Mouse (Mus musculus) hindbrain, embryonic 10.5 days (tissue): ENCODE data around the gene Ybx1. TPM values are rescaled to one million over a fixed set of nuclear protein-coding genes. Genes with fewer than 3 reads are reported as not detected.
"Not testable (repeated sequence)": the region's sequence is repeated elsewhere in the genome, so short reads cannot be mapped to it uniquely, and the experiment has no call there.

Experiments used
- DNase-seq: peaks from one replicate; pipeline ENCODE4 v3.0.0-alpha.2; 2017; ENCODE audit warnings: low spot score
- H3K27ac ChIP-seq: fragments of 300-500 bp; sonication (generic); 2 replicates; pipeline ENCODE4 v1.5.1; 2016; ENCODE audit warnings: mild to moderate bottlenecking, moderate library complexity
- H3K27me3 ChIP-seq: fragments of 300-500 bp; sonication (generic); 2 replicates; pipeline ENCODE4 v1.6.1; 2016; ENCODE audit warnings: mild to moderate bottlenecking; ENCODE audit not compliant: poor library complexity, insufficient read depth, severe bottlenecking
- H3K36me3 ChIP-seq: fragments of 300-500 bp; sonication (generic); 2 replicates; pipeline ENCODE4 v1.6.1; 2016; ENCODE audit warnings: mild to moderate bottlenecking, moderate library complexity
- H3K4me1 ChIP-seq: fragments of 300-500 bp; sonication (generic); replicated peaks from 2 replicates; pipeline ENCODE4 v1.6.1; 2016; ENCODE audit warnings: mild to moderate bottlenecking
- H3K4me3 ChIP-seq: fragments of 300-500 bp; sonication (generic); 2 replicates; pipeline ENCODE4 v1.5.1; 2016; ENCODE audit warnings: mild to moderate bottlenecking, moderate library complexity
- H3K9me3 ChIP-seq: fragments of 300-500 bp; sonication (generic); 2 replicates; pipeline ENCODE4 v1.6.1; 2016; ENCODE audit warnings: mild to moderate bottlenecking, moderate library complexity
- WGBS: fragments of 180-500 bp; shearing (Covaris S2); methylation state at CpG from one replicate; pipeline ENCODE4 v1.1.7; 2016; 5-methylcytosine and 5-hydroxymethylcytosine counted together
- polyA plus RNA-seq: library from polyadenylated mRNA; unstranded; fragments of >200 nt; fragmentation: Nextera tagmentation; extraction: Ambion mirVana; gene quantifications from 2 replicates; pipeline ENCODE4 v1.2.1, GENCODE M21; 2016

Ybx1 gene
- polyA plus RNA-seq, 1 experiment from 2014 or later, result 1,002 TPM

DNA sequence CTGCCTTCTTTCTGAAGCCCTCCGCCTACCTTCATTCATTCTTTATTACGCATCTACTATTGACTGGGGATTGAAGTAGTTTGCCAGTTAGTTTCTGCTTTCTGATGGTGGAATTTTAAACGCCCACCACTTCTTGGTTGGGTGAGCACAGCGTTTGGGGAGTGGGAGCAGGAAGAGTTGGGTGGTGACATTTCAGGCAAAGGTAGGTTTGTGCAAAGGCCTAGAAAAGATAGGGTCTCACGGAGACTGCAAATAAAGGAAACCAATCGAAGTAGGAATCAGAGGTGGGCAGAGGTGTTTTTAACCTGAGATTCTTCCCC lies 690 bp upstream of the Ybx1 start:
- Histone ChIP-seq H3K27me3 (no peaks in the 10 kb centered on the region), H3K4me1 (peaks cover 30% of the 10 kb centered on the region), H3K4me3 (peak overlapping the region; percentile 97), H3K27ac (peak overlapping the region; percentile 97), H3K9me3 (no peaks in the 10 kb centered on the region), H3K36me3 (peaks cover 26% of the 10 kb centered on the region)
- peak; percentile 8 for DNase-seq
- 10% methylated on average over 6 of the region's 6 CpGs for WGBS

GRCm38 (mm10) chr4:119293574-119294258 lies 688 bp downstream of the Ybx1 start:
- peaks cover 30% of the 10 kb centered on the region for H3K4me1 ChIP-seq
- H3K36me3 ChIP-seq, result peaks cover 37% of the 10 kb centered on the region
- H3K9me3 ChIP-seq, result no peaks in the 10 kb centered on the region
- DNase-seq, result peak; percentile 46
- peak overlapping the region; percentile 97 for H3K4me3 ChIP-seq
- WGBS, result under 1% methylated on average over 62 of the region's 80 CpGs
- H3K27ac ChIP-seq, result peak overlapping the region; percentile 97
- no peaks in the 10 kb centered on the region for H3K27me3 ChIP-seq

- Histone ChIP-seq H3K4me3 (peak overlapping the region; percentile 97), H3K36me3 (peaks cover 45% of the 10 kb centered on the region), H3K4me1 (peaks cover 30% of the 10 kb centered on the region), H3K27me3 (no peaks in the 10 kb centered on the region), H3K9me3 (no peaks in the 10 kb centered on the region), H3K27ac (peak overlapping the region; percentile 97)
- DNase-seq, result peak; percentile 45
- WGBS, result 3% methylated on average over 24 of the region's 24 CpGs
Observed at GRCm38 (mm10) chr4:119292771-119293573, 1.4 kb downstream of the Ybx1 start.

DNA sequence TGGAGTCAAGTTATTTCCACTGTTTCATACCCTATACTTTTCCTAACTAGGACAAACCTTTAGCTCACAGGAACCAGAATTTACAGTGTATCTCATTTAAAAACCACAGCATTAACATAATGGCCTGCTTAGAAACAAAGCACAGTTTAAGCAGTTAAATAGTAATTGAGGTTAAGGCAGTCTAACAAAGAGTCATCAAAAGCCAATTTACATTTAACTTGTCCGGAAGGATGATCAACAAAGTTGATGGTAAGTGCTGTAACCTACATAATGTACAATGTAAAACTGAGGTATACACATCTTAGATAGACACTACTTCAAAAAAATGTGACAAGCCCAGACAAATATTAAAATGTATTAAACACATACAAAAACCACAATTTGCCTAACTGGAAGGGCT lies 2.5 kb downstream of the Ybx1 start:
- Histone ChIP-seq H3K27ac (no peak overlapping the region), H3K4me1 (peaks cover 33% of the 10 kb centered on the region), H3K36me3 (peaks cover 55% of the 10 kb centered on the region), H3K9me3 (no peaks in the 10 kb centered on the region), H3K27me3 (no peaks in the 10 kb centered on the region), H3K4me3 (peak overlapping the region; percentile 97)
- no peak for DNase-seq
- 88% methylated on average over 1 of the region's 1 CpGs for WGBS

- Histone ChIP-seq H3K27ac (no peak overlapping the region), H3K27me3 (no peaks in the 10 kb centered on the region), H3K9me3 (no peaks in the 10 kb centered on the region), H3K4me1 (peaks cover 6% of the 10 kb centered on the region; the same call in 1 of the 2 replicates), H3K36me3 (peaks cover 95% of the 10 kb centered on the region), H3K4me3 (no peak overlapping the region)
- 93% methylated on average over 2 of the region's 2 CpGs for WGBS
- DNase-seq, result no peak
Observed at GRCm38 (mm10) chr4:119285336-119285735, 9.1 kb downstream of the Ybx1 start.

DNA sequence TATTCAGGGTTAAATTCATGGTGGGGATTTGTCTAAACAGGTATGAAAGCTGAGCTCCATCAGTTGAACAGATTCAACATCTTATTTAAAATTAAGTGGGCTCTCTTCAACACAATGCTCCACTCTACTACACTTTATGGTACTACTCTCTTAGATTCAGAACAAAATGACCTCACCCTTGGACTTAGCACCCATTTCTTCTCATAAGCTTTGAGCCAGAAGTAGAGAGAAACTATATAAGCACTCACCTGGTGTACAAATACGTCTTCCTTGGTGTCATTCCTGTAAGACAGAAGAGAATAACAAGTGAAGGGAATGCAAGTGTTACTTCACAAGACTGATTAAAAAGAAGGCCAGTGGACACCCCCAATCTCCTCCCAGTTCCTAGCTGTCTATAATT lies 9.5 kb downstream of the Ybx1 start:
- Histone ChIP-seq H3K36me3 (peaks cover 95% of the 10 kb centered on the region), H3K27me3 (no peaks in the 10 kb centered on the region), H3K4me3 (no peak overlapping the region), H3K4me1 (0 out of 2 replicates have a peak, but pooled peaks cover 3% of the 10 kb centered on the region), H3K9me3 (no peaks in the 10 kb centered on the region), H3K27ac (no peak overlapping the region)
- WGBS, result 96% methylated on average over 1 of the region's 1 CpGs
- no peak for DNase-seq

DNA sequence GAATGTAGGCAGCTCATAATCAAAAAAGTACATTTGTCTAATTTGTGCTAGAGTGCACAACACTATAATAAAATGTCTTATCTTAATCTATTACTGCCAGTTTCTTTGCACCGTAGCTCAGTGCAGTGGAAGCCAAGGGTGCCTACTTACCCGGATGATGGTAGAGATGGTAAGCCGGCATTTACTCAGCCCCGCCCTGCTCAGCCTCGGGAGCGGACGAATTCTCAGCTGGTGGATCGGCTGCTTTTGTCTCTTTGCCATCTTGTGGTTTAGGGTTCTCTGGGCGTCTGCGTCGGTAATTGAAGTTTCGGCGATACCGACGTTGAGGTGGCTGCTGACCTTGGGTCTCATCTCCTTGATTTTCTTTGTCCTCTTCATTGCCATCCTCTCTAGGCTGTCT lies 15.6 kb downstream of the Ybx1 start:
- 91% methylated on average over 15 of the region's 15 CpGs for WGBS
- peaks cover 99% of the 10 kb centered on the region for H3K36me3 ChIP-seq
- H3K27me3 ChIP-seq, H3K4me1 ChIP-seq, DNase-seq, H3K4me3 ChIP-seq, H3K27ac ChIP-seq, H3K9me3 ChIP-seq: not testable (repeated sequence)

- 77% methylated on average over 2 of the region's 2 CpGs for WGBS
- no peak overlapping the region for H3K4me3 ChIP-seq
- H3K9me3 ChIP-seq, result no peaks in the 10 kb centered on the region
- H3K4me1 ChIP-seq, result no peaks in the 10 kb centered on the region
- H3K36me3 ChIP-seq, result peaks cover 99% of the 10 kb centered on the region
- no peaks in the 10 kb centered on the region for H3K27me3 ChIP-seq
- DNase-seq, result no peak
- H3K27ac ChIP-seq, result no peak overlapping the region
Observed at GRCm38 (mm10) chr4:119275726-119276125, 18.7 kb downstream of the Ybx1 start.

GRCm38 (mm10) chr4:119275226-119275625 lies 19.2 kb downstream of the Ybx1 start:
- 85% methylated on average over 2 of the region's 2 CpGs for WGBS
- Histone ChIP-seq H3K27me3 (no peaks in the 10 kb centered on the region), H3K4me3 (no peak overlapping the region), H3K9me3 (no peaks in the 10 kb centered on the region), H3K27ac (no peak overlapping the region), H3K4me1 (no peaks in the 10 kb centered on the region), H3K36me3 (peaks cover 99% of the 10 kb centered on the region)
- no peak for DNase-seq

DNA sequence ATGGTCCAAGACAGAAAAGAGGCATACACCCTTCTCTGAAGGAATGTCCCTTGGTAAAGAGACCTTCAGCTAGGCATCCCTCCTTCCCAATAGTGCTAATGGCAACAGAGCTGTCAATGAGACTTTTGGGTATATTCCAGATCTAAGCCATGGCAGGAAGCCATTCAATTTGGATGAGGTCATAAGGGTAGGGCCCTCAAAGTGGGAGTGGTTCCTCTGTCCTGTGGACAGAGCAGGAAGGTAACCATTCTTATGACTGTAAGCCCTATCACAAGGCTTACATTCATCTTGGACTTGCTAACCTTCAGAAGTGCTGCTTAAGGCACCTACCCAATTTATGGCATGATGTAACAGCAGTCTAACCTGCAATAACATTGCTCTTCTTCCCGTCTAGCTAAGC lies 19.8 kb downstream of the Ybx1 start:
- Histone ChIP-seq H3K4me3 (no peak overlapping the region), H3K27me3 (no peaks in the 10 kb centered on the region), H3K4me1 (no peaks in the 10 kb centered on the region), H3K27ac (no peak overlapping the region), H3K36me3 (peaks cover 99% of the 10 kb centered on the region), H3K9me3 (no peaks in the 10 kb centered on the region)
- no peak for DNase-seq
- 89% methylated on average over 1 of the region's 1 CpGs for WGBS

DNA sequence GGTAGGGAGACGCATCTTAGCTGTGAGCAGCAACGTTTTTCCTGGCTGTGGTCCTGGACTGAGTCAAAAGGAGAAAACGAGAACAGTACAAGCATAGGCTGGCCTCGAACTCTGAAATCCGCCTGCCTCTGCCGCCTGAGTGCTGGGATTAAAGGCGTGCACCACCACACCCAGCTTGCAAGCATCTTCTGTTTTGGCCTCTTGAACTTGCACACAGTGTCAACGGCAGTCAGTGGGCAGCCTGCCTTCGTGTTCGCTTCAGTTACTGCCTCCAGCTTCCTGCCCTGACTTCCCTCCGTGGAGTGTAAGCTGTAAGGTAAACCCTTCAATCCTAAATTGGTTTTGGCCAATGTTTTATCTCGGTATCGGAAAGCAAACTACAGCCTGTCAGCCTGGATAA lies 27.8 kb downstream of the Ybx1 start:
- WGBS, result 80% methylated on average over 13 of the region's 13 CpGs
- H3K4me3 ChIP-seq, result no peak overlapping the region

DNA sequence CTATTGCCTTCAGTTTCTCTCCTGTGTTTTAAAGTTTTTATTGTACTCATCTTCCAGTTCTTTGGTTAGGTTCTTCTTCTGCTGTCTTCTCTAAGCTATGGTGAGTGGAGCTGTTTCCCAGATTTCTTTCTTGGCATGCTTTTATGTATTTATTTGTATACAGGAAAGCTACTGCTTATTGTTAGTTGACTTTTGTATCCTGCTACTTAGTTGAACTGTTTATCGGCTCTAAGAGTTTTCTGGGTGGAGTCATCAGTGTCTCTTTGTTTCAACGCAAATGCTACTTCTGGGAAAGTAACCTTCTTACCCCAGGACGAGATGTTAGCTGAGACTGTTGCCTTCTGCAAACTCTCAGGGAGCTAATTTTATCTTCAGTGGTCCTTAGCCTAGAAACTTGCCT lies 30.9 kb downstream of the Ybx1 start:
- no peak overlapping the region for H3K27ac ChIP-seq
- no peaks in the 10 kb centered on the region for H3K9me3 ChIP-seq
- H3K36me3 ChIP-seq, result no peaks in the 10 kb centered on the region
- 85% methylated on average over 3 of the region's 3 CpGs for WGBS
- peaks cover 15% of the 10 kb centered on the region; the same call in 1 of the 2 replicates for H3K4me1 ChIP-seq
- no peak overlapping the region for H3K4me3 ChIP-seq
- H3K27me3 ChIP-seq, result no peaks in the 10 kb centered on the region
- no peak for DNase-seq

More for the DNA sequence above, 27.8 kb downstream of the Ybx1 start:
- no peak overlapping the region for H3K27ac ChIP-seq
- no peak for DNase-seq
- H3K9me3 ChIP-seq, result no peaks in the 10 kb centered on the region
- H3K4me1 ChIP-seq, result no peaks in the 10 kb centered on the region
- peaks cover 27% of the 10 kb centered on the region for H3K36me3 ChIP-seq
- H3K27me3 ChIP-seq, result no peaks in the 10 kb centered on the region

- Histone ChIP-seq H3K27ac (no peak overlapping the region), H3K9me3 (no peaks in the 10 kb centered on the region), H3K4me3 (no peak overlapping the region), H3K27me3 (no peaks in the 10 kb centered on the region), H3K4me1 (peaks cover 15% of the 10 kb centered on the region; the same call in 1 of the 2 replicates), H3K36me3 (no peaks in the 10 kb centered on the region)
- no peak for DNase-seq
- 93% methylated on average over 5 of the region's 5 CpGs for WGBS
Observed at GRCm38 (mm10) chr4:119262483-119262882, 31.9 kb downstream of the Ybx1 start.
